Mouse (Mus musculus): ENCODE measurements around the gene Spata32.

Gene Spata32

GRCm38 (mm10) chr11:103173771-103174344 lies 44.4 kb downstream of the Spata32 start:
- no peak for DNase-seq (ENCODE audit: low spot score)

GRCm38 (mm10) chr11:103173041-103173770 lies 45.0 kb downstream of the Spata32 start:
- no peak for DNase-seq (ENCODE audit: low spot score)

- no peak for DNase-seq (ENCODE audit: low spot score)
These were observed 45.7 kb downstream of the Spata32 start for GRCm38 (mm10) chr11:103172392-103173040.

- no peak for DNase-seq (ENCODE audit: low spot score)
These were observed 46.4 kb downstream of the Spata32 start for GRCm38 (mm10) chr11:103171703-103172391.

- DNase-seq (ENCODE audit: low spot score), result no peak
These were observed 47.0 kb downstream of the Spata32 start for GRCm38 (mm10) chr11:103171286-103171620.

- DNase-seq (ENCODE audit: low spot score), result no peak
These were observed 47.5 kb downstream of the Spata32 start, which contains the start of gene Fmnl1 for GRCm38 (mm10) chr11:103170494-103171285. Gene Fmnl1, plus strand, starts transcription at chr11:103171107.

- no peak for DNase-seq (ENCODE audit: low spot score)
These were observed 48.1 kb downstream of the Spata32 start for GRCm38 (mm10) chr11:103170111-103170493.

- DNase-seq (ENCODE audit: low spot score), result no peak
These were observed 48.6 kb downstream of the Spata32 start for GRCm38 (mm10) chr11:103169664-103170063.

GRCm38 (mm10) chr11:103168690-103169390 lies 49.4 kb downstream of the Spata32 start:
- DNase-seq (ENCODE audit: low spot score), result peak; percentile 51

- DNase-seq (ENCODE audit: low spot score), result no peak
These were observed 53.8 kb downstream of the Spata32 start for GRCm38 (mm10) chr11:103164391-103164790.

- no peak for DNase-seq (ENCODE audit: low spot score)
These were observed 56.1 kb downstream of the Spata32 start for GRCm38 (mm10) chr11:103162132-103162531.

- no peak for DNase-seq (ENCODE audit: low spot score)
These were observed 56.8 kb downstream of the Spata32 start for GRCm38 (mm10) chr11:103161449-103161848.

GRCm38 (mm10) chr11:103160738-103161137 lies 57.5 kb downstream of the Spata32 start:
- DNase-seq (ENCODE audit: low spot score), result no peak

- DNase-seq (ENCODE audit: low spot score), result peak; percentile 91
These were observed 59.4 kb downstream of the Spata32 start for GRCm38 (mm10) chr11:103158621-103159478.

Data from spleen, adult 12 weeks (tissue).